Mouse (Mus musculus) forebrain, embryonic 14.5 days (tissue): ENCODE measurements at regions not wholly inside any gene's neighbourhood (a gene's known extent, or its start where the extent isn't known, plus 50 kb on each side); places are given as distances from the start of the nearest gene placed in this dataset.

Experiments used
- ATAC-seq: fragments of 200-750 bp; cut with Nextera tagmentation; 2 replicates; pipeline ENCODE4 v1.8.0; 2017; ENCODE audit warnings: mild to moderate bottlenecking, moderate library complexity
- DNase-seq: peaks from one replicate; pipeline ENCODE4 v3.0.0-alpha.2; 2015; ENCODE audit warnings: low spot score
- H3K27ac ChIP-seq: fragments of 300-500 bp; sonication (generic); 2 replicates; pipeline ENCODE4 v1.5.1; 2014; ENCODE audit warnings: low read depth, mild to moderate bottlenecking, control low read depth, low read length, moderate library complexity
- H3K27me3 ChIP-seq: fragments of 300-500 bp; sonication (generic); replicated peaks from 2 replicates; pipeline ENCODE4 v1.6.1; 2014; ENCODE audit warnings: low read length, control low read depth, mixed read lengths; ENCODE audit not compliant: control insufficient read depth, insufficient read depth
- H3K36me3 ChIP-seq: fragments of 300-500 bp; sonication (generic); 2 replicates; pipeline ENCODE4 v1.6.1; 2014; ENCODE audit warnings: low read length, control low read depth; ENCODE audit not compliant: control insufficient read depth, insufficient read depth
- H3K4me1 ChIP-seq: fragments of 300-500 bp; sonication (generic); 2 replicates; pipeline ENCODE4 v1.6.1; 2014; ENCODE audit warnings: antibody characterized with exemption, low read length, control low read depth; ENCODE audit not compliant: control insufficient read depth, insufficient read depth
- H3K4me2 ChIP-seq: fragments of 300-500 bp; sonication (generic); 2 replicates; pipeline ENCODE4 v1.6.1; 2014; ENCODE audit warnings: mild to moderate bottlenecking, control low read depth, low read length
- H3K4me3 ChIP-seq: fragments of 300-500 bp; sonication (generic); 2 replicates; pipeline ENCODE4 v1.5.1; 2014; ENCODE audit warnings: low read depth, low read length, control low read depth
- H3K9ac ChIP-seq: fragments of 300-500 bp; sonication (generic); 2 replicates; pipeline ENCODE4 v1.6.1; 2014; ENCODE audit warnings: mild to moderate bottlenecking, low read length, control low read depth, moderate library complexity
- H3K9me3 ChIP-seq: fragments of 300-500 bp; sonication (generic); replicated peaks from 2 replicates; pipeline ENCODE4 v1.6.1; 2016; ENCODE audit warnings: low read length, control low read depth, mixed read lengths; ENCODE audit not compliant: control insufficient read depth
- WGBS: fragments of 180-500 bp; shearing (Covaris S2); extraction: QIAGEN DNeasy Blood & Tissue Kit; methylation state at CpG from one replicate; pipeline ENCODE4 v1.1.7; 2014; 5-methylcytosine and 5-hydroxymethylcytosine counted together

GRCm38 (mm10) chr9:25374161-25374560, 107.2 kb upstream of the Eepd1 start:
- DNase-seq (no peak), ATAC-seq (no peak)
- Histone ChIP-seq H3K36me3 (no peaks in the 10 kb centered on the region), H3K9me3 (no peaks in the 10 kb centered on the region), H3K27ac (no peak overlapping the region), H3K9ac (no peak overlapping the region), H3K27me3 (no peaks in the 10 kb centered on the region), H3K4me1 (0 out of 2 replicates have a peak, but pooled peaks cover 2% of the 10 kb centered on the region), H3K4me3 (no peak overlapping the region), H3K4me2 (no peak overlapping the region)
- 87% methylated on average over 3 of the region's 3 CpGs for WGBS

GRCm38 (mm10) chr9:25376209-25376608, 105.1 kb upstream of the Eepd1 start:
- H3K9me3 ChIP-seq: no peaks in the 10 kb centered on the region
- no peaks in the 10 kb centered on the region for H3K27me3 ChIP-seq
- no peaks in the 10 kb centered on the region for H3K36me3 ChIP-seq
- no peak overlapping the region for H3K4me2 ChIP-seq
- no peak for ATAC-seq
- H3K4me3 ChIP-seq: no peak overlapping the region
- 65% methylated on average over 1 of the region's 1 CpGs for WGBS
- 0 out of 2 replicates have a peak, but pooled peaks cover 2% of the 10 kb centered on the region for H3K4me1 ChIP-seq
- H3K9ac ChIP-seq: no peak overlapping the region
- no peak for DNase-seq
- no peak overlapping the region for H3K27ac ChIP-seq

GRCm38 (mm10) chr9:25377771-25378747, 103.3 kb upstream of the Eepd1 start:
- H3K4me3 ChIP-seq: no peak overlapping the region
- H3K27ac ChIP-seq: peak overlapping the region; percentile 76
- peak; percentile 90 for ATAC-seq
- WGBS: 38% methylated on average over 12 of the region's 12 CpGs
- no peaks in the 10 kb centered on the region for H3K36me3 ChIP-seq
- 0 out of 2 replicates have a peak, but pooled peaks cover 2% of the 10 kb centered on the region for H3K4me1 ChIP-seq
- H3K27me3 ChIP-seq: no peaks in the 10 kb centered on the region
- no peaks in the 10 kb centered on the region for H3K9me3 ChIP-seq
- no peak overlapping the region for H3K9ac ChIP-seq
- no peak overlapping the region for H3K4me2 ChIP-seq
- DNase-seq: peak; percentile 82

- H3K36me3 ChIP-seq: no peaks in the 10 kb centered on the region
- DNase-seq (no peak), ATAC-seq (no peak)
- no peak overlapping the region for H3K4me2 ChIP-seq
- no peak overlapping the region for H3K9ac ChIP-seq
- H3K9me3 ChIP-seq: no peaks in the 10 kb centered on the region
- no peak overlapping the region for H3K4me3 ChIP-seq
- no peaks in the 10 kb centered on the region for H3K4me1 ChIP-seq
- H3K27me3 ChIP-seq: no peaks in the 10 kb centered on the region
- no peak overlapping the region for H3K27ac ChIP-seq
Measured at GRCm38 (mm10) chr9:25385333-25385732, 96.0 kb upstream of the Eepd1 start.

DNA sequence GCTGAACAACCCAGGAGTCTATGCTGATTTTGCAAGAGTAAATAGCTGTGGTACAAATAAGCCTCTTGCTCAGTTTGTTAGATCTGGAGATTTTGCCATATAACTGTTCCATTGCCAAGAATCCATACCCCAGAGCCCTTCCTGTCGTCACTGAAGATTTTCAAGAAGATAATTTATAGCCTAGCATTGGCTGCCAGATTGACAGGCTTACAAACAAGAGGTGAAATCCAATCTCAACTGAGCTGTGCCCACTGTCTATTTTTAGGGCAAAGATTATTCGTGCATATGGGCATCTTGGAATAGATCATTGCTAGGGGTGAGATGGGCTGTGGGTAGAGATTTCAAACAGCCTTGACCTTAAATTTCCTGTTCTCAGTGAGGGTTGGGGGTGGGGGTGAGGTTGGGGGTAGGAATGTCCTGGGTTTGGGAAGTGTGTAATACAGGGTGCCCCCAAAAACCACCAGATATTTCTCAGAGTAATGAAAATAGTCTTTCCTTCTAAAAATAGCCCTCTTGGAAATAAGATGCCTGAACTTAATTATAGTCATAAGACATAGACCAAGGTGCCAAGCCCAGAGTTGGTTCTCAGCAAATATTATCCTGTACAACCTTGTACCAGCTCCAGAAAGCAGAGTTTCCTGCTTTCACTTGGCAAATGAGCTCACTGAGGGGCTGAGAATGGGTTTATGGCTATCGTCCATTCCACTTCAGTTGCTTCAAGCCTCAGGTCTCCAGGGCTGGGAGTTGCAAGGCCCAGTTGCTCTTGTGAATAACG, 93.3 kb upstream of the Eepd1 start:
- H3K36me3 ChIP-seq: no peaks in the 10 kb centered on the region
- WGBS: 81% methylated on average over 4 of the region's 4 CpGs
- H3K4me2 ChIP-seq: no peak overlapping the region
- no peak overlapping the region for H3K4me3 ChIP-seq
- ATAC-seq: no peak
- no peak overlapping the region for H3K9ac ChIP-seq
- H3K9me3 ChIP-seq: no peaks in the 10 kb centered on the region
- H3K27me3 ChIP-seq: no peaks in the 10 kb centered on the region
- no peak for DNase-seq
- no peaks in the 10 kb centered on the region for H3K4me1 ChIP-seq
- no peak overlapping the region for H3K27ac ChIP-seq

GRCm38 (mm10) chr9:25389351-25389750, 92.0 kb upstream of the Eepd1 start:
- Histone ChIP-seq H3K4me3 (no peak overlapping the region), H3K36me3 (no peaks in the 10 kb centered on the region)

GRCm38 (mm10) chr9:25400647-25401335, 80.6 kb upstream of the Eepd1 start:
- Histone ChIP-seq H3K27ac (no peak overlapping the region), H3K27me3 (no peaks in the 10 kb centered on the region), H3K9me3 (no peaks in the 10 kb centered on the region), H3K4me1 (no peaks in the 10 kb centered on the region), H3K36me3 (no peaks in the 10 kb centered on the region), H3K4me3 (no peak overlapping the region), H3K4me2 (no peak overlapping the region), H3K9ac (no peak overlapping the region)
- ATAC-seq (peak; percentile 90), DNase-seq (peak; percentile 37)
- 33% methylated on average over 9 of the region's 9 CpGs for WGBS

More at GRCm38 (mm10) chr9:25389351-25389750, 92.0 kb upstream of the Eepd1 start:
- 89% methylated on average over 3 of the region's 3 CpGs for WGBS
- DNase-seq (no peak), ATAC-seq (no peak)
- Histone ChIP-seq H3K27ac (no peak overlapping the region), H3K9me3 (no peaks in the 10 kb centered on the region), H3K27me3 (no peaks in the 10 kb centered on the region), H3K9ac (no peak overlapping the region), H3K4me2 (no peak overlapping the region), H3K4me1 (no peaks in the 10 kb centered on the region)

- WGBS: 97% methylated on average over 4 of the region's 4 CpGs
- Histone ChIP-seq H3K27ac (no peak overlapping the region), H3K36me3 (no peaks in the 10 kb centered on the region), H3K4me2 (no peak overlapping the region), H3K27me3 (no peaks in the 10 kb centered on the region), H3K4me3 (no peak overlapping the region), H3K9me3 (no peaks in the 10 kb centered on the region), H3K9ac (no peak overlapping the region), H3K4me1 (no peaks in the 10 kb centered on the region)
- ATAC-seq (no peak), DNase-seq (no peak)
Measured at GRCm38 (mm10) chr9:25405848-25406247, 75.5 kb upstream of the Eepd1 start.
